Mouse (Mus musculus) midbrain, postnatal 0 days (tissue): ENCODE results near the gene Gtf2a1. TPM values are rescaled to one million over a fixed set of nuclear protein-coding genes. Genes with fewer than 3 reads are reported as not detected.

Experiments used
- ATAC-seq: fragments of 200-750 bp; cut with Nextera tagmentation; 2 replicates; pipeline ENCODE4 v1.8.0; 2017; ENCODE audit warnings: moderate number of reproducible peaks, mild to moderate bottlenecking, moderate TSS enrichment, moderate library complexity; ENCODE audit not compliant: low FRiP score
- DNase-seq: peaks from one replicate; pipeline ENCODE4 v3.0.0-alpha.2; 2015; ENCODE audit warnings: low spot score
- H3K27ac ChIP-seq: fragments of 300-500 bp; sonication (generic); 2 replicates; pipeline ENCODE4 v1.5.1; 2014; ENCODE audit warnings: low read depth, mild to moderate bottlenecking, low read length, mixed read lengths
- H3K27me3 ChIP-seq: fragments of 300-500 bp; sonication (generic); 2 replicates; pipeline ENCODE4 v1.6.1; 2014; ENCODE audit warnings: low read length, control low read depth, mixed read lengths; ENCODE audit not compliant: insufficient read depth
- H3K36me3 ChIP-seq: fragments of 300-500 bp; sonication (generic); 2 replicates; pipeline ENCODE4 v1.6.1; 2014; ENCODE audit warnings: low read length, control low read depth, mixed read lengths; ENCODE audit not compliant: insufficient read depth
- H3K4me1 ChIP-seq: fragments of 300-500 bp; sonication (generic); 2 replicates; pipeline ENCODE4 v1.6.1; 2014; ENCODE audit warnings: mild to moderate bottlenecking, control low read depth, antibody characterized with exemption, low read length, mixed read lengths; ENCODE audit not compliant: insufficient read depth
- H3K4me2 ChIP-seq: fragments of 300-500 bp; sonication (generic); 2 replicates; pipeline ENCODE4 v1.6.1; 2014; ENCODE audit warnings: low read depth, mild to moderate bottlenecking, low read length, mixed read lengths; ENCODE audit not compliant: poor library complexity, severe bottlenecking
- H3K4me3 ChIP-seq: fragments of 300-500 bp; sonication (generic); 2 replicates; pipeline ENCODE4 v1.5.1; 2014; ENCODE audit warnings: low read depth, mild to moderate bottlenecking, low read length, moderate library complexity
- H3K9ac ChIP-seq: fragments of 300-500 bp; sonication (generic); replicated peaks from 2 replicates; pipeline ENCODE4 v1.6.1; 2014; ENCODE audit warnings: mild to moderate bottlenecking, low read length, moderate library complexity, mixed read lengths; ENCODE audit not compliant: poor library complexity, severe bottlenecking
- H3K9me3 ChIP-seq: fragments of 300-500 bp; sonication (generic); 2 replicates; pipeline ENCODE4 v1.6.1; 2016; ENCODE audit warnings: low read length, control low read depth
- CTCF ChIP-seq: IDR thresholded peaks from 2 replicates; pipeline ENCODE4 v1.5.1; 2016; ENCODE audit warnings: antibody characterized with exemption, mild to moderate bottlenecking
- WGBS: fragments of 180-500 bp; shearing (Covaris S2); extraction: QIAGEN DNeasy Blood & Tissue Kit; methylation state at CpG from one replicate; pipeline ENCODE4 v1.1.7; 2014; 5-methylcytosine and 5-hydroxymethylcytosine counted together
- polyA plus RNA-seq: library from polyadenylated mRNA; unstranded; fragments of >200 nt; fragmentation: Nextera tagmentation; extraction: Ambion mirVana; gene quantifications from 2 replicates; pipeline ENCODE4 v1.2.1, GENCODE M21; 2015
- total RNA-seq: library from RNA; depleted of rRNA; stranded (reverse); fragments of >200 nt; gene quantifications from 2 replicates; pipeline ENCODE4 v1.2.3, GENCODE M21; 2014; rRNA removed

The Gtf2a1 gene
- total and polyA plus RNA-seq, 2 experiments from 2014 or later, result 28.4 to 34.0 TPM

GRCm38 (mm10) chr12:91513980-91514379 is 76.3 kb downstream of the Gtf2a1 start:
- Histone ChIP-seq H3K27me3 (no peaks in the 10 kb centered on the region), H3K36me3 (no peaks in the 10 kb centered on the region), H3K27ac (no peak overlapping the region), H3K9ac (no peak overlapping the region), H3K4me1 (no peaks in the 10 kb centered on the region), H3K4me2 (no peak overlapping the region), H3K4me3 (no peak overlapping the region), H3K9me3 (no peaks in the 10 kb centered on the region)
- DNase-seq (no peak), ATAC-seq (no peak)
- 61% methylated on average over 6 of the region's 6 CpGs for WGBS
- no peak for TF ChIP-seq CTCF

- H3K9me3 ChIP-seq, result no peaks in the 10 kb centered on the region
- no peak for ATAC-seq
- H3K9ac ChIP-seq, result no peak overlapping the region
- no peak overlapping the region for H3K4me2 ChIP-seq
- H3K27ac ChIP-seq, result no peak overlapping the region
- no peak for DNase-seq
- no peaks in the 10 kb centered on the region for H3K27me3 ChIP-seq
- no peak overlapping the region for H3K4me3 ChIP-seq
- no peak for TF ChIP-seq CTCF
- no peaks in the 10 kb centered on the region for H3K4me1 ChIP-seq
- no peaks in the 10 kb centered on the region for H3K36me3 ChIP-seq
- WGBS, result 26% methylated on average over 3 of the region's 3 CpGs
These were observed 78.5 kb downstream of the Gtf2a1 start for GRCm38 (mm10) chr12:91511766-91512165.

Other genes starting within 250 kb of the Gtf2a1 start
- gene Cep128, start 206.1 kb downstream of the Gtf2a1 start, total RNA-seq, result 8.4 and 11.4 TPM in 2 replicates
- 3.0 and 3.3 TPM in 2 replicates for gene Cep128, start 206.1 kb downstream of the Gtf2a1 start, polyA plus RNA-seq
- gene Tshr, start 205.9 kb downstream of the Gtf2a1 start, total RNA-seq, result 0.55 and 0.57 TPM in 2 replicates
- gene Tshr, start 205.9 kb downstream of the Gtf2a1 start, polyA plus RNA-seq, result 0.50 and 0.53 TPM in 2 replicates
- 9.4 and 16.8 TPM in 2 replicates for gene Ston2, start 197.9 kb upstream of the Gtf2a1 start, total RNA-seq
- 5.6 and 7.4 TPM in 2 replicates for gene Ston2, start 197.9 kb upstream of the Gtf2a1 start, polyA plus RNA-seq